Mouse (Mus musculus) forebrain, embryonic 16.5 days (tissue): ENCODE results near the gene Ackr3. TPM values are rescaled to one million over a fixed set of nuclear protein-coding genes. Genes with fewer than 3 reads are reported as not detected.

Source experiments
- ATAC-seq: fragments of 200-750 bp; cut with Nextera tagmentation; 2 replicates; pipeline ENCODE4 v1.8.0; 2017; ENCODE audit warnings: mild to moderate bottlenecking, moderate library complexity
- H3K27ac ChIP-seq: fragments of 300-500 bp; sonication (generic); 2 replicates; pipeline ENCODE4 v1.5.1; 2014; ENCODE audit warnings: low read length, control low read depth
- H3K27me3 ChIP-seq: fragments of 300-500 bp; sonication (generic); replicated peaks from 2 replicates; pipeline ENCODE4 v1.6.1; 2014; ENCODE audit warnings: low read length; ENCODE audit not compliant: control insufficient read depth, insufficient read depth
- H3K36me3 ChIP-seq: fragments of 300-500 bp; sonication (generic); 2 replicates; pipeline ENCODE4 v1.6.1; 2014; ENCODE audit not compliant: control insufficient read depth, insufficient read depth
- H3K4me1 ChIP-seq: fragments of 300-500 bp; sonication (generic); replicated peaks from 2 replicates; pipeline ENCODE4 v1.6.1; 2014; ENCODE audit warnings: low read length; ENCODE audit not compliant: control insufficient read depth, insufficient read depth
- H3K4me2 ChIP-seq: fragments of 300-500 bp; sonication (generic); 2 replicates; pipeline ENCODE4 v1.6.1; 2014; ENCODE audit warnings: mild to moderate bottlenecking, low read length, control low read depth
- H3K4me3 ChIP-seq: fragments of 300-500 bp; sonication (generic); replicated peaks from 2 replicates; pipeline ENCODE4 v1.5.1; 2014; ENCODE audit warnings: mild to moderate bottlenecking, low read length, control low read depth
- H3K9ac ChIP-seq: fragments of 300-500 bp; sonication (generic); replicated peaks from 2 replicates; pipeline ENCODE4 v1.6.1; 2014; ENCODE audit warnings: low read depth, low read length, control low read depth
- H3K9me3 ChIP-seq: fragments of 300-500 bp; sonication (generic); 2 replicates; pipeline ENCODE4 v1.6.1; 2016; ENCODE audit warnings: low read length; ENCODE audit not compliant: control insufficient read depth
- WGBS: fragments of 180-500 bp; shearing (Covaris S2); extraction: QIAGEN DNeasy Blood & Tissue Kit; methylation state at CpG from one replicate; pipeline ENCODE4 v1.1.7; 2014; 5-methylcytosine and 5-hydroxymethylcytosine counted together
- polyA plus RNA-seq: library from polyadenylated mRNA; unstranded; fragments of >200 nt; fragmentation: Nextera tagmentation; extraction: Ambion mirVana; gene quantifications from 2 replicates; pipeline ENCODE4 v1.2.1, GENCODE M21; 2015

Ackr3 gene
- polyA plus RNA-seq, 1 experiment from 2014 or later: 20.3 TPM

DNA sequence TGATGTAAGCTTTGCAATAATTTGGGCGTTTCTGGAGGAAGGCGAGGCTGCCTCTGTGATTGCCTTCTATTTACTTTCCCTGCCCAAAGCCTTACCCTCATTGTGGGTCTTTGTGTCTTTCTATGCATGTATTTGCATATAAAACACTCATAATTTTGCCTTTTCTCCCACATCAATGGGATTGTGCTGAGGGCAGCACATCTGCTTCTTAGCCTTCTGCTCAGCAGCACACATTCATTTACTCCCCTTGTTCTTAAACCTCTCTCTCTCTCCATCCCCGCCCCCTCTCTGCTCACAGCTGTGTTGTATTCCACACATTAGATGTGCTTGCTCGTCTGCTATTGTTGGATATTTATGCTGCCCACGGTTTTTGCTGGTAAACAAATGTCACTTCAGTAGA is 5.3 kb downstream of the Ackr3 start:
- Histone ChIP-seq H3K4me3 (no peak overlapping the region), H3K4me2 (peak overlapping the region; percentile 24; the same call in 1 of the 2 replicates), H3K4me1 (peaks cover 56% of the 10 kb centered on the region), H3K27ac (peak overlapping the region; percentile 74), H3K9me3 (no peaks in the 10 kb centered on the region), H3K27me3 (no peaks in the 10 kb centered on the region), H3K9ac (no peak overlapping the region), H3K36me3 (no peaks in the 10 kb centered on the region)
- WGBS: 37% methylated on average over 5 of the region's 5 CpGs
- ATAC-seq: peak; percentile 87

DNA sequence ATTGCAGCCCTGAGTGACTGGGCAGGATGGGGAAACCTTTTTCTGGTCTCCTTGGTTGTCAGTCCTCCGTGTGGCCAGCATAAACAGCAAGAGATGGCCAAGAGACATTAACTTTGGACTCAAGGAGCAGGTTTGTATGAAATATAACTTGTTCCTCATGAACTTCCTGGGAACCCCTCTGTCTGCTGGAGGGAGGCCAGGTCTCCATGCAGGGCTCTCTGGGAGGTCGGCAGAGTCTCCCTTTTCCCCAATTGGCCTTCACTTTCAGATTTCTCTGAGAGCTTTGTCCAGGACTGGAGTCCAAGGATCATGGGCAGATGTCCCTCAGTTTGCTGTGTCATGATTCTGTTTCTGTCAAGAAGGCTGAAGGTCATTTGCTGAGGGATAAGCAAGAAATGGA is 6.0 kb downstream of the Ackr3 start:
- Histone ChIP-seq H3K9me3 (no peaks in the 10 kb centered on the region), H3K27ac (peak overlapping the region; percentile 74), H3K9ac (no peak overlapping the region), H3K36me3 (peaks cover 5% of the 10 kb centered on the region; the same call in 1 of the 2 replicates), H3K4me3 (no peak overlapping the region), H3K4me2 (peak overlapping the region; percentile 24), H3K4me1 (peaks cover 51% of the 10 kb centered on the region), H3K27me3 (no peaks in the 10 kb centered on the region)
- ATAC-seq: no peak
- 71% methylated on average over 2 of the region's 2 CpGs for WGBS

GRCm38 (mm10) chr1:90210346-90210745 is 6.6 kb downstream of the Ackr3 start:
- peaks cover 5% of the 10 kb centered on the region; the same call in 1 of the 2 replicates for H3K36me3 ChIP-seq
- H3K4me1 ChIP-seq: peaks cover 48% of the 10 kb centered on the region
- H3K4me3 ChIP-seq: no peak overlapping the region
- H3K27me3 ChIP-seq: no peaks in the 10 kb centered on the region
- no peak for ATAC-seq
- no peaks in the 10 kb centered on the region for H3K9me3 ChIP-seq
- 87% methylated on average over 6 of the region's 6 CpGs for WGBS
- no peak overlapping the region; the same call in 1 of the 2 replicates for H3K27ac ChIP-seq
- no peak overlapping the region for H3K9ac ChIP-seq
- H3K4me2 ChIP-seq: no peak overlapping the region; the same call in 1 of the 2 replicates

DNA sequence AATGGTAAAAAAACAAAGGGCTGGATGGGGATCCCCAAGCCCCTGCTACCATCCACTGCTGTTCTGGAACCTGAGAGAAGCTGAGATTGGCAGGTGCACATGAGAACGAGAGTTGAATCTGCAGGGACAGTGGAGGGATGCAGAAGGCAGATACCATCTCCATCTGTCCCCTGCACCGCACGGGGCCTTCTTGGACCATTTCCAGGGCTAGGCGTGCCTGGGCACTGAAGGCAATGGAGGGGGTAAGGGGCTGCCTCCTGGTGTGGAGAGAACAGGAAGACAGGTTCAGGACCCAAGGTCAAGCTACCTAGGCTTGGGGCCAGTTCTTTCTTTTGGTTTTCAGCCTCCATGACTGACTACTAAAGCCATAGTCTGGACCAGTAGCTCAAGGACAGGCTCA is 7.0 kb downstream of the Ackr3 start:
- peak overlapping the region; percentile 39 for H3K4me2 ChIP-seq
- no peaks in the 10 kb centered on the region for H3K27me3 ChIP-seq
- no peak overlapping the region for H3K9ac ChIP-seq
- H3K36me3 ChIP-seq: peaks cover 5% of the 10 kb centered on the region; the same call in 1 of the 2 replicates
- H3K4me3 ChIP-seq: peak overlapping the region; percentile 3; the same call in 1 of the 2 replicates
- no peak for ATAC-seq
- peaks cover 44% of the 10 kb centered on the region for H3K4me1 ChIP-seq
- H3K27ac ChIP-seq: no peak overlapping the region; the same call in 1 of the 2 replicates
- H3K9me3 ChIP-seq: no peaks in the 10 kb centered on the region
- WGBS: 19% methylated on average over 4 of the region's 4 CpGs

DNA sequence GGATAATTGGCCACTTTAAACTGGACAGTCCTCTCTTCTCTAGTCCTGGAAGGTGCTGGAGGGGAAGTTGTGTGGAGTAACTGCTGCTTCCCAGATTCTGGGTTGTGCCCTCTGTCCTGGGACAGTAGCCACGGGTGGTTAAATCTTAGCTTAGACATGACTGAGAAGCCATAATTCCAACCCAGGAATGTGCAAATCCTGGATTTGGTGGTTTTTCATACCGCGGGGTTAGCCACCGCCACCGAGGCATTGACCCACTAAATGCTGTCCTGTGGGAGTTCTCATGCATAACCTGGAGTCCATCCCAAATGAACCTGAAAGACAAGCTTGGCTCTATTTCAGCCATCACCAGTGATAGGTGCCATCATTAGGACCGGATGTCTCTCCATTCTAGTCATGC is 8.6 kb downstream of the Ackr3 start:
- Histone ChIP-seq H3K4me3 (no peak overlapping the region), H3K27me3 (no peaks in the 10 kb centered on the region), H3K9ac (no peak overlapping the region), H3K36me3 (peaks cover 5% of the 10 kb centered on the region; the same call in 1 of the 2 replicates), H3K27ac (no peak overlapping the region), H3K9me3 (no peaks in the 10 kb centered on the region), H3K4me1 (peaks cover 34% of the 10 kb centered on the region), H3K4me2 (no peak overlapping the region)
- ATAC-seq: no peak
- 91% methylated on average over 6 of the region's 6 CpGs for WGBS

GRCm38 (mm10) chr1:90212901-90213300 is 9.1 kb downstream of the Ackr3 start:
- peaks cover 5% of the 10 kb centered on the region; the same call in 1 of the 2 replicates for H3K36me3 ChIP-seq
- no peak for ATAC-seq
- H3K4me3 ChIP-seq: no peak overlapping the region
- peaks cover 29% of the 10 kb centered on the region for H3K4me1 ChIP-seq
- no peaks in the 10 kb centered on the region for H3K27me3 ChIP-seq
- no peak overlapping the region for H3K27ac ChIP-seq
- no peak overlapping the region for H3K4me2 ChIP-seq
- H3K9me3 ChIP-seq: no peaks in the 10 kb centered on the region
- no peak overlapping the region for H3K9ac ChIP-seq
- WGBS: 70% methylated on average over 6 of the region's 6 CpGs

DNA sequence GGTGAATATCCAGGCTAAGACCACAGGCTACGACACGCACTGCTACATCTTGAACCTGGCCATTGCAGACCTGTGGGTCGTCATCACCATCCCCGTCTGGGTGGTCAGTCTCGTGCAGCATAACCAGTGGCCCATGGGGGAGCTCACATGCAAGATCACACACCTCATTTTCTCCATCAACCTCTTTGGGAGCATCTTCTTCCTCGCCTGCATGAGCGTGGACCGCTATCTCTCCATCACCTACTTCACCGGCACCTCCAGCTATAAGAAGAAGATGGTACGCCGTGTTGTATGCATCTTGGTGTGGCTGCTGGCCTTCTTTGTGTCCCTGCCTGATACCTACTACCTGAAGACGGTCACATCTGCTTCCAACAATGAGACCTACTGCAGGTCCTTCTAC is 10.2 kb downstream of the Ackr3 start:
- WGBS: 97% methylated on average over 12 of the region's 12 CpGs
- no peaks in the 10 kb centered on the region for H3K9me3 ChIP-seq

DNA sequence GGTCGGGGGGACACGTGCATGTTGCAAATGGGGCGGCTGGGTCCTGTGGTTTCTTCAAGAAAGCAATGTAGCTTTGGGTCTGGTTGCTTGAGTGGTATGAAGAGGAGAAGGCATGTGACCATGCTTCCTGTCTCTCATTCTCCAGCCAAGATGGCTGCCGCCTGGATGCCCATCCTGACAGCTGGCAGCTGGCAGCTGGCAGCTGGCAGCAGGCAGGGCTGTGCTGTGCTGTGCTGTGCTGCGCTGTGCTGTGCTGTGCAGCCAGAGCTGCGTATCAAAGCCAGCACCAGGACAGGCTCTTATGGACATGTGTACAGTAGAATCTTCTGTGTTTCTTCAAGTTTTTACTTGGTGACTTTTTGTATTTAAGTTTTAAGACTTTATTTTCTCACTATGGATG is 11.1 kb downstream of the Ackr3 start:
- peaks cover 18% of the 10 kb centered on the region for H3K4me1 ChIP-seq
- H3K27ac ChIP-seq: no peak overlapping the region
- no peak; the same call in 1 of the 2 replicates for ATAC-seq
- H3K9me3 ChIP-seq: no peaks in the 10 kb centered on the region
- no peaks in the 10 kb centered on the region for H3K27me3 ChIP-seq
- H3K36me3 ChIP-seq: peaks cover 5% of the 10 kb centered on the region; the same call in 1 of the 2 replicates
- no peak overlapping the region for H3K4me2 ChIP-seq
- no peak overlapping the region for H3K4me3 ChIP-seq
- no peak overlapping the region for H3K9ac ChIP-seq
- 84% methylated on average over 6 of the region's 6 CpGs for WGBS

More for the DNA sequence above, 10.2 kb downstream of the Ackr3 start:
- H3K4me2 ChIP-seq: no peak overlapping the region
- H3K9ac ChIP-seq: no peak overlapping the region
- no peaks in the 10 kb centered on the region for H3K27me3 ChIP-seq
- no peak overlapping the region for H3K27ac ChIP-seq
- H3K4me3 ChIP-seq: no peak overlapping the region
- peaks cover 20% of the 10 kb centered on the region for H3K4me1 ChIP-seq
- ATAC-seq: no peak
- peaks cover 5% of the 10 kb centered on the region; the same call in 1 of the 2 replicates for H3K36me3 ChIP-seq

GRCm38 (mm10) chr1:90215881-90216280 is 12.1 kb downstream of the Ackr3 start:
- 84% methylated on average over 2 of the region's 2 CpGs for WGBS

DNA sequence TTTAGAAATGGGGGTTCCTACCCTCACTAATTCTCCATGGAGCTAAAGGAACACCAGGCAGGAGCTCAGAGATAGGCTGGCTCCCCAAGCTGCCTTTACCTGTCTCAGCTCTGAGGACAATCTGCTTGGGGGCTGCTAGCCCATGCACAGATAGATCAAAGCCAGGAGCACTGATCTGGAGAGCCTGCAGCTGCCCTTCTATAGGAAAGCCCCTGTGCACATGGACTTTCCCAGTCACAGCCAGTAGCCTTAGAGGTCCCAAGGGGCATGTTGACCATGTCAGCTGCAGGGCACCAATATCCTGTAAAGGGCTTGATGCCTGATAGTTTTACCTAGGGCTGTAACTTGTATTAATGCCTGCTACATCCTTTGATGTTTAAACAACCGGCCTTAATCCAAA is 12.6 kb downstream of the Ackr3 start:
- Histone ChIP-seq H3K4me2 (no peak overlapping the region), H3K36me3 (peaks cover 5% of the 10 kb centered on the region; the same call in 1 of the 2 replicates), H3K4me1 (peaks cover 21% of the 10 kb centered on the region), H3K4me3 (no peak overlapping the region), H3K9me3 (no peaks in the 10 kb centered on the region), H3K27me3 (no peaks in the 10 kb centered on the region), H3K27ac (no peak overlapping the region), H3K9ac (no peak overlapping the region)
- no peak for ATAC-seq
- WGBS: 76% methylated on average over 1 of the region's 1 CpGs

More at GRCm38 (mm10) chr1:90215881-90216280, 12.1 kb downstream of the Ackr3 start:
- Histone ChIP-seq H3K36me3 (peaks cover 5% of the 10 kb centered on the region; the same call in 1 of the 2 replicates), H3K9ac (no peak overlapping the region), H3K27ac (no peak overlapping the region), H3K4me1 (peaks cover 19% of the 10 kb centered on the region), H3K9me3 (no peaks in the 10 kb centered on the region), H3K4me2 (no peak overlapping the region), H3K27me3 (no peaks in the 10 kb centered on the region), H3K4me3 (no peak overlapping the region)
- no peak for ATAC-seq
